Mouse (Mus musculus) C2C12 (cell line): ENCODE measurements around the gene Mapkapk2. TPM values are rescaled to one million over a fixed set of nuclear protein-coding genes. Genes with fewer than 3 reads are reported as not detected.

ENCODE experiments used
- H3K27me3 ChIP-seq: one replicate; pipeline ENCODE4 v1.6.1; 2011; ENCODE audit not compliant: control insufficient read depth, insufficient read depth, insufficient read length
- H3K36me3 ChIP-seq: one replicate; pipeline ENCODE4 v1.6.1; 2011; ENCODE audit not compliant: control insufficient read depth, insufficient read depth
- H3K4me3 ChIP-seq: one replicate; pipeline ENCODE4 v1.5.1; 2011; ENCODE audit warnings: mild to moderate bottlenecking, control low read depth; ENCODE audit not compliant: poor library complexity, insufficient read depth, severe bottlenecking
- H3K79me2 ChIP-seq: one replicate; pipeline ENCODE4 v1.6.1; 2011; ENCODE audit not compliant: control insufficient read depth, insufficient read depth
- H3K79me3 ChIP-seq: one replicate; pipeline ENCODE4 v1.6.1; 2011; ENCODE audit warnings: low read depth, control low read depth
- H3ac ChIP-seq: one replicate; pipeline ENCODE3; 2011; ENCODE audit warnings: low read depth; ENCODE audit not compliant: control insufficient read depth, insufficient read length
- CEBPB ChIP-seq: IDR thresholded peaks from one replicate; pipeline ENCODE4 v1.6.1; 2011; ENCODE audit warnings: low read depth, mild to moderate bottlenecking, control low read depth, moderate library complexity
- CTCF ChIP-seq: IDR thresholded peaks from one replicate; pipeline ENCODE4 v1.5.1; 2011; ENCODE audit not compliant: control insufficient read depth, insufficient read depth, insufficient read length
- FOSL1 ChIP-seq: IDR thresholded peaks from one replicate; pipeline ENCODE4 v1.8.0; 2011; ENCODE audit warnings: mild to moderate bottlenecking, low read length; ENCODE audit not compliant: poor library complexity, insufficient read depth, severe bottlenecking
- MAX ChIP-seq: IDR thresholded peaks from one replicate; pipeline ENCODE4 v1.6.1; 2011; ENCODE audit warnings: mild to moderate bottlenecking, control low read depth
- MYOD1 ChIP-seq: IDR thresholded peaks from one replicate; pipeline ENCODE4 v1.6.1; 2011; ENCODE audit warnings: low read depth; ENCODE audit not compliant: control insufficient read depth, insufficient read length
- MYOG ChIP-seq: IDR thresholded peaks from one replicate; pipeline ENCODE4 v1.6.1; 2011; ENCODE audit not compliant: control insufficient read depth, insufficient read length; ENCODE audit errors: extremely low read depth
- USF1 ChIP-seq: IDR thresholded peaks from one replicate; pipeline ENCODE4 v1.6.1; 2011; ENCODE audit warnings: low read depth, mild to moderate bottlenecking, control low read depth, moderate library complexity
- polyA plus RNA-seq: library from polyadenylated mRNA; unstranded; fragments of >200 nt; fragmentation: generic; extraction: Trizol; gene quantifications from one replicate; pipeline ENCODE4 v1.2.1, GENCODE M21; 2012; ENCODE audit warnings: missing spikeins

The Mapkapk2 gene
- polyA plus RNA-seq, 1 experiment, result 87.0 TPM

GRCm38 (mm10) chr1:131022591-131023249, 74.9 kb downstream of the Mapkapk2 start:
- Histone ChIP-seq H3K27me3 (no peaks in the 10 kb centered on the region), H3ac (no peak overlapping the region), H3K79me3 (no peaks in the 10 kb centered on the region), H3K79me2 (no peaks in the 10 kb centered on the region), H3K4me3 (no peak overlapping the region), H3K36me3 (no peaks in the 10 kb centered on the region)
- TF ChIP-seq CEBPB, result no peak
- TF ChIP-seq MAX, result no peak
- TF ChIP-seq MYOG, result no peak
- TF ChIP-seq CTCF, result no peak
- no peak for TF ChIP-seq MYOD1
- TF ChIP-seq FOSL1, result no peak
- TF ChIP-seq USF1, result no peak

- no peak for TF ChIP-seq MYOD1
- TF ChIP-seq MAX, result no peak
- TF ChIP-seq CEBPB, result no peak
- no peak for TF ChIP-seq MYOG
- no peak for TF ChIP-seq FOSL1
- TF ChIP-seq USF1, result no peak
- TF ChIP-seq CTCF, result no peak
- H3K79me2 ChIP-seq, result no peaks in the 10 kb centered on the region
- H3K79me3 ChIP-seq, result no peaks in the 10 kb centered on the region
- H3ac ChIP-seq, result no peak overlapping the region
- no peaks in the 10 kb centered on the region for H3K27me3 ChIP-seq
- no peak overlapping the region for H3K4me3 ChIP-seq
- no peaks in the 10 kb centered on the region for H3K36me3 ChIP-seq
Observed at GRCm38 (mm10) chr1:131021900-131022590, 75.6 kb downstream of the Mapkapk2 start.

GRCm38 (mm10) chr1:131021438-131021837, 76.2 kb downstream of the Mapkapk2 start:
- Histone ChIP-seq H3ac (no peak overlapping the region), H3K36me3 (no peaks in the 10 kb centered on the region)

GRCm38 (mm10) chr1:131020425-131021310, 77.0 kb downstream of the Mapkapk2 start:
- Histone ChIP-seq H3K36me3 (no peaks in the 10 kb centered on the region), H3K79me2 (no peaks in the 10 kb centered on the region), H3K27me3 (no peaks in the 10 kb centered on the region), H3K79me3 (no peaks in the 10 kb centered on the region), H3ac (no peak overlapping the region), H3K4me3 (no peak overlapping the region)
- TF ChIP-seq CEBPB (no peak), MYOD1 (no peak), CTCF (no peak), FOSL1 (no peak), MAX (no peak), MYOG (no peak), USF1 (no peak)

More at GRCm38 (mm10) chr1:131021438-131021837, 76.2 kb downstream of the Mapkapk2 start:
- Histone ChIP-seq H3K27me3 (no peaks in the 10 kb centered on the region), H3K4me3 (no peak overlapping the region), H3K79me2 (no peaks in the 10 kb centered on the region), H3K79me3 (no peaks in the 10 kb centered on the region)
- TF ChIP-seq MYOD1, result no peak
- no peak for TF ChIP-seq USF1
- TF ChIP-seq FOSL1, result no peak
- no peak for TF ChIP-seq CTCF
- no peak for TF ChIP-seq CEBPB
- TF ChIP-seq MAX, result no peak
- TF ChIP-seq MYOG, result no peak

GRCm38 (mm10) chr1:131019492-131020098, 78.0 kb downstream of the Mapkapk2 start, which contains the start of gene Il10:
Il10 (plus strand) TSS chr1:131019845.
- H3K4me3 ChIP-seq, result no peak within 1 kb of the TSS

More at GRCm38 (mm10) chr1:131019492-131020098, 78.0 kb downstream of the Mapkapk2 start, which contains the start of gene Il10:
- Histone ChIP-seq H3K79me3 (no peaks in the 10 kb centered on the region), H3K79me2 (no peaks in the 10 kb centered on the region), H3ac (no peak within 1 kb of the TSS), H3K27me3 (no peaks in the 10 kb centered on the region), H3K36me3 (no peaks in the 10 kb centered on the region)
- no peak for TF ChIP-seq USF1
- TF ChIP-seq CTCF, result no peak
- TF ChIP-seq CEBPB, result no peak
